Mouse (Mus musculus) cerebellum, postnatal 4 days (tissue): Measurements from ENCODE around the gene Ccdc42.

Experiments used
- DNase-seq, 2 experiments: peaks; one replicate each; pipeline ENCODE4 v3.0.0; 2022; ENCODE audit warnings: low spot score in 2 of 2, mixed read lengths in 1 of 2

Ccdc42 gene

DNA sequence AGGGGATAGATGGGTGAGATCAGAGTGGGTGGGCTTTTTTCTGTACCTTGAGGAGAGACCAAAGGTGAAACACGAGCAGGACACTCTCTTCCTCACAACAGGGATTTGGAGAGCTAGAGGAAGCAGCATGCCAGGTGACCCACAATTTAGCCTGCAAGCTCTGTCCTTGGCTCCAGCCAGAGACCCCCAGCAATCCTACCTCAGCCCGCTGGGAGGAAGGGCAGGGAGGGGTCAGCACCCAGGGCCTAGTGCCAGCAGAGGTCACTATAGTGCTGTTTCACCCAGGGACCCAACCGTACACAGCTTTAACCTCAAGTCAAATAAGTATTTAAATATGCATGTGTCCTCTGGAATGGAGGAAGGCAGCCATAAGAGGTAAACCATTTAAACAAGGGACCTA lies 931 bp upstream of the Ccdc42 start:
- no peak for DNase-seq

DNA sequence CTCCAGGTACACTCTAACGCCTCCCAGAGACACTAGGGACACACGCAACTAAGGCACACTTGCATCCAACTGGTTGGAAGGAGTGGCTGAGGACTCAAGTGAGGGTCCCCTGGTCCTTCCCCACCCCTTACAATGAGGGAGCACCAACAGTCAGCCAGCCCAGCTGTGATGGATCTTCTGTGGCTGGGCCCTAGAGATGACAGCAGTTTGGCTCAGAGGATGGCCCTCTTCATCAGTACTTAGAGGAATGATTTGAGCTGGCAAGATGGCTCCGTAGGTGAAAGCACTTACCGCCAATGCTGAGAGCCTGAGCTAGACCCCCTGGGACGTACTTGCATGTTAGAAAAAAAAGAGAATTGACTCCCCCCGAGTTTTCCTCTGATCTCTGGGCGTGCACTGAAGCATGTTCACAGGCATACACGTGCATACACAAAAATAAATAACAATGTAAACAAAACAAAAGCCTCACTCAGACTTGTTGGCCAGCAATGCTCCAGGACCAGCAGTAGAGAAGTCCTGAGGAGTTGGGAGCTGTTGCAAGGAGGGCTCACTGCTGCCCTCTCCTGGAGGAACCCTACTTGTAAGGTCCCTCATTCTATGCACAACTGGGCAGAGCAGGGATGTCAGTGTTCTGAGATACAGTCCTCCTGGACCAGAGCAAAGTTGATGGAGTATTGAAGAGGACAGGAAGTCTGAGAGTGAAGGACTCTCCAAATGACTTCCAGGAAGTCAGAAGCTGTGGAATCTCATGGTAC lies 2.4 kb downstream of the Ccdc42 start:
- peak; percentile 43 to 74 for DNase-seq

DNA sequence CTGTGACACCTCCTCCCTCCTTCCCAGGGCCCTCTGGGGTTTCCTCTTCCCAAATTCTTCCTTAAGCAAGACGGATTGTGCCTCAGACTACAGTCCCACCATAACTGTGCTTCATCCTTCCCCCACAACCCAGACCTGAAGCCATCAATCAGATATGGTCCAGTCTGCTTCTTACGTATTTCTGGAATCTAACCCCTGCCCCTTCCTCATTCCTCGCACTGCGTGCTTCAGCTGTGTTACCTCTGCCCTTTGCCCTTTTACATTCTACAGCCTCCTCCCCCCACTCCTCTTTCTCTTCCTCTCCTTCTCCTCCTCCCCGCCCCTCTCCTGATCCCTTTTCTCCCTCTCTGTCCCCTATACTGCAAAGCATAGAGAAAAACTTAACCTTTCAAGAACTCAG lies 4.9 kb downstream of the Ccdc42 start:
- no peak for DNase-seq

DNA sequence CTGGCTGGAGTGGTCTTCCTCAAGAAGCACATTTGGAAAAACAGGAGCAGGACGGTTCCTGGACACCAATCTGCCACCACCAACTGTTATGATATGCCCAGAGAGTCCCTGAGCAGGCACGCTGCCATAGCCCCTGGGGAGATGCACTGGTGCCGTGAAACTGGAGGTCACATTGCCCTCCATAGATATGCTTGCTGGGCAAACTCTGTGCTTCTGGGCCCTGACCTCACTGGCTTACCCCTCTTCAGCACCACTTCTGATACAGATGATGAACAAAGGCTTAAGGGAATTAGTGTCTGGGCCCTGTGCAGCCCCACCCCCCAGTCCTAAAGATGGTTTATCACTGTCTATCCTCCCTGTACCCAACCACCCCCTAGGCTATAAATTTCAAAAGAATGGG lies 6.4 kb downstream of the Ccdc42 start:
- DNase-seq = no peak

DNA sequence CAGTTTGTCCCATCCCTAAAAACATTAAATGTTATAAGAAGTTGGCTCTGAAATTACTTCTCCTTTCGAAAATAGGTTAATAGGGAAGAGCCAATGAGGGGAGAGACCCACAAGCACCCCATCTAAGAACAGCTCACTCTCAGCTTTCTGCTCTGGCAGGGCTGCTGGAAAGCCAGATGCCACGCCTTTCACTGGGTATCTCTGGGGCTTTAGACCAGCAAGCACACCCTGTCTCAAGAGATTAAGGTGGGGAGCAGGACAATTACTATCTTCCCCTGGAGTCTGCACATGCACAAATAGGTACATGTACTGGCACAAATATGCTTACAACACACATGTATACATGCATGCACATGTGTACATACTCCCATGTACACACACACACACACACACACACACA lies 11.1 kb downstream of the Ccdc42 start:
- DNase-seq = no peak

DNA sequence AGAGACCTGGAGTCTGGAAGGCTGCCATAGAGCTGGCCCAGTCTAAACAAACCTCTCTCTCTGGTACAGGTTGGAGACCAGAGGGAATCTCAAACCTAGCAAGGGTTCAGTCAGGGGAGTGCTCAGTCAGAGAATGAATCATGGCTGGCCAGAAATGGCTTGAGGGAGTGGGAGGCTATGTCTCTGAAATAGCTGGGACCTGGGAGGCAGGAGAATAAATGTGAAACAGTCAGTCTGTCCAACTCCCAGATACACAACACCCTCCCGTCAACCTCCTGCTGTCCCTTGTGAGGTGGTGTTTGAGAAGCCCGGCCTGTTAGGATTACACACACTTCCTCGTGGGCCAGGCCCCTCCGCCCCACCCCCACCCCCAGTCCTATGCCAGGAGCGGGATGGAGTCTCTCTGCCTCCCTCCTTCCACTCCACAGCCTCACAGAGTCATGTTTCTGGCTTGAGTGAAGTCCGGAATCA lies 13.8 kb downstream of the Ccdc42 start:
- DNase-seq = no peak

DNA sequence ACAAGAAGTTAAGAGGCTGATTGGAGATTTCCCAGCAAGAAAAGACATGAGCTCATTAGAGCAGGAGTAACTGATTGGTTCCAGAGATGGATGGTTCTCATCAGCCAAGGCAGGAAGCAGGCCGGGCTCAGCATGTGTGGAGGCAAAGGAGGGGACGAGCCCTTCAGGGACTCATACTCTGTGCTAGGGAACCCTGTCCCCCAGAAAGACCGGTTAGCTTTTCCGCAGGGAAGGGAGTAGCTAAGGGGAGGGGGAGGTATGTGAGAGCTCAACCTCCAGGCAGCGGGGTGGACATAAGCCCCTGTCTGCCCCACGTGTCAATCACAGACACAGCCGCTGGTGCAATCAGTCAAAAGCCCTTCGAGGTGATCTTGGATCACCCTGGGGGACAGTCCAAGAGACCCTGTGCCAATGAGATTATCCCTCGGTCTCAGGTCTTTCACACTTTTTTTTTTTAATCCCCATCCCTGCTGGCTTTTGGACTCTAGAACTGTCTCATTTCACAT lies 14.7 kb downstream of the Ccdc42 start:
- no peak for DNase-seq

DNA sequence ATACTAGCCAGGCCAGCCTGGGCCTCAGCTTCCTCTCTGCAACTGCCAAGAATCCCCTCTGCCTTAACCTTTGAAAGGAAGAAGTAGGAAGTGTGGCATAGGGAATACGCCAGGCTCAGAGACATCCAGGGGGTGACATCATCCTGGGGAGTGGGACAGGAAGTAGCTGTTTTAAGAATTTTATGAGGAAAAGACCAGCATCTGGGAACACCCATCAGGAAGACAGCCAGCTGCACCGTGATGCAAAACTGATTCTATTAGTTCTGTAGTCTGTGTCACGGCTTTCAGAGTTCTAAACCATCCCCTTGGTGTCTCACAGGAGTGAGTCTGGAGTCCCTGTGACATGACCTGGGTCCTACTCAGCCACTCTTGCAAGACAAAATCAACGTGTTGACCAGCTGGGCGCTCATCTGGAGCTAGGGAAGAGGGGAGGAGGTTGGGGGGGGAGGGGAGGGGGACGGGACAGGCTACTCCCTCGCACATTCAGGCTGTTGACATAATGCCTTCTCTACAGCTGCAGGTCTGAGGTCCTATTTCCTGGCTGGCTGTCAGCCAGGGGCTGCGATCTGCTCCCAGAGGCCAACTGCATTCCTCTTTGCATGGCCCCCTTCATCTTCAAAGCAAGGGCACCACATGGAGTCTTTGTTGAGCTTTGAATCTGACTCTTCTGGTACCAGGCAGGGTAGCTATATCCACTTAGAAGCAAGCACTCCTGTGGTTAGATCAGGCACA lies 15.5 kb downstream of the Ccdc42 start:
- DNase-seq = no peak

DNA sequence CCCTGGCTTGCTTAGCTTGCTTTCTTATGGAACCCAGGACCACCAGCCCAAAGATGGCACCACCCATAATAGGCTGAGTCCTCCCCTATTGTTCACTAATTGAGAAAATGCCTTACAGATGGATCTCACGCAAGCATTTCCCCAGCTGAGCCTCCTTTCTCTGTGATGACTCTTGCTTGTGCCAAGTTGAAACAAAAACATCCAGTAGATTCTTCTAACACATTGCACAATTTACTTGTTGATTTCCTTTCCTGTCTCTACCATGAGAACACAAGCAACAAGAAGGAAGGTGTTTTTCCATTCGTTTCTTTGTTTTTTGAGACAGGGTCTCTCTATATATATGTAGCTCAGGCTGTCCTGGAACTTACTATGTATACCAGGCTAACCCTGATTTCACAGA lies 20.2 kb downstream of the Ccdc42 start:
- no peak for DNase-seq

DNA sequence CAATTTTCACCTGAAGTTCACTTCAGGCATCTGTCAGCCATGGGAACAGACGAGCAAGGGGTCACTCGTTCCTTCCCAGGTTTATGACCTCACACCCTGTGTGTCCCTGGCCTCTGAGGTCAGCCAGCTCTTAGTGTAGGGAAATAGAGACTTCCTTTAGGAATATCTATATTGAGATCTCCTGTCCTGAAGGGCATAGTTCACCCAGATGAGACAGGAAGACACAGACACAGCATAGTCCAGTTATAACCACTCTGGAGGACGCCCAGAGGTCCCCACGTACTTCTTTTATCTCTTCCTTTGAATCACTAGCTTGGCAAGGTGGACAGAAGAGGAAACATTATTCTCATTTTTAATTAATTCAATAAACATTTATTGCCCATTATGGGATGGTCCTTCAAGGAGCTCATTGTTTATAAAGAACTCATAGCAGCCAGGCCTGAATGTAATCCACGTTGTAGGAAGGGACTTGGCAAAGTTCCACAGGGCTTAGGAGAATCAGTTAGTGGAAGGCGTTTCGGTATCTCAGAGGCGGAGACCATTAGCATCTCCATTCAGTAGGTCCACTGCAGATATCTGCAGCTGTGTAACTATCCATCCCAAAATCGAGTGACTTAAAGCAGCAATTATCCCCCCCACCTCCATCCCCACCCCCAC lies 23.2 kb downstream of the Ccdc42 start:
- no peak for DNase-seq

DNA sequence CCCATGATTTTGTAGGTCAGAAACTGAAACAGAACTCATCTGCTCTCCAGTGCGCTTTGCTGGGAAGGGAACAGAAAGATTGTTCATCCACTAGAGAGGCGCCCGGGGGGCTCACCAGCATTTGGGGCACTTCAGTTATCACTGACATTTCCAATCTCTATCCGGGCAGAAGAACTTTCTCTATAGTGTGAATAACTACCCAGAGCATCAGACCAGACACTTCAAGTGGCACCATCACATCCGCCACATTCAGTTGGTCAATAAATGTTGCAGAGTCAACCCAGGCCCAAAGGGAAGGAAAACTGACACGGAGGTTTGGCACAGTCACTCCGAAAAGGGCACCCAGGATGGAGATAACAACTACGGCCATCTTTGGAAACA lies 23.7 kb downstream of the Ccdc42 start:
- no peak for DNase-seq

DNA sequence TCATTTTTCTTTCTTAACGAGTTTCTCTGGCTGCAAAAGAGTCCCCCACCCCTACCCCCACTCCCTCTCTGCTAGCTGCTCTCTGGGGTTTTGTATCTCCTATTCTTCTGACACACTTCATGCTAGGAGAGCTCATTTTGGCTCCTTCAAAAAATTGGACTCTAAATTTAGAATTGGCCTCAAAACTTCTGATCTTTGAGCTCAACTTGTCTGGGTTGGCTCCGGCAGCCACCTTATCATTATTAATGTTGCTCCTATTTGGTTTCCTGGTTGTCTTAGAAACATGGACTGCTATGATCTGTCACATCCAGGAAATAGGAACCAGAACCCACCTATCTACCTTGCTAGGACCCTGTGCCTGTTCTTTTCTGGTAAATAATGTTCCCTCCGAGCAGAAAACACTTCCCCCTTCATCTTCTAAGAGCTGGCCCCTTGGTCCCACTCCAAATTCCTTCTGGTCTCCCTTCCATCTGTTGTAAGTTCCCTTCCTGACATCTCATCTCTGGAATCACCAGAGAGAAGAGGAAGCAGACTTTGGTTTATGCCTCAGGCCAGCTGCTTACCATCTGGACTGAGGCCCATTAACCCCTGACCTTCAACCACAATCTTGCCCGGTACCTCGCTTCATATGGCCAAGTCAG lies 26.4 kb downstream of the Ccdc42 start:
- no peak for DNase-seq

DNA sequence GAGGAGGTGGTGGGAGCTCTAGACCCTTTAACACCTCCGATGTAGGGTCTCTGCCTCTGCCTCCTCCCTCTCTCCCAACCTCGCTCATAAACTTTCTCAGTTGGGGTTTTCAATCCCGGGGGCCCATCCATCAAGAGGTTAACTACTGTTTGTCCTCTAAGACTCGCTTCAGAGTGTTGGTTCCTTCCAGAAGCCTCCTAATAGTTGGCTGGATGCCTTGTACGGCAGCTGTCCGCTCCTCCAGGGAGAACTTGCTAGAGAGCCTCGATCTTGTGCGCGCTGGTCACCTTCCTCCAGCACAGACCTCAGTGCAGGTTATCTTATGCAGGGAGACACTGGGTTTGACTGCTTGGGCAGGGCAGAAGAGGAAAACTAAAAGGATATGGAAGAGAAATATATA lies 35.9 kb downstream of the Ccdc42 start:
- DNase-seq = no peak

DNA sequence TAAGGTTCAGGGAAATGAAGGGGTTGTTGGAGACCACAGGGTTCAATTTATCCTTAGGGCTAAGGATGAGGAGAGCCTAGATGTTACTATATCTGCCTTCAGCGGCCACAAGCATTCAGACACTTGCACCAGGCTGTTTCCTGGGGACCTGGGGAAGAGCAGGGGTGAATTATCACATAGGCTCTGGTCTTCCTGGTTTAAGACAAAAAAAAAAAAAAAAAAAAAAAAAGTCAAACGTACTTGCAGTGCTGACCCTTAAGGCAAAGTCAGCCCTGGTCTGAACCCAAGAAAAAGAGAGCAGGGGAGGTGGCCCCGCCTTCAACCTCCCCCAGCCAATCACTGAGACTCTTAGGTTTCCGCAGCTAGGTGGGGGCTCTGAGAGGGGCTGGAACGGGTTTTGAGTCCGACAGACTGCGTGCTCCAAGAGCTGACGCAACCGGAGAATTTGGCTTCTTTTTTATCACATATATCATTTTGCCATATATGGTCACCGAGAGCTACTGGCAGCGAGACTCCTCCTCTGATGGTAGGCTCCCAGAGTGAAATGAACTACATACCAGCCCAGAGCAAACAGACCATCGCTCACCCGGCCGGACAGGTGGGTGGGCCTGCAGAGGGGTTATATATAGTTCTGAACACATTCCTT lies 36.5 kb downstream of the Ccdc42 start:
- DNase-seq = no peak

DNA sequence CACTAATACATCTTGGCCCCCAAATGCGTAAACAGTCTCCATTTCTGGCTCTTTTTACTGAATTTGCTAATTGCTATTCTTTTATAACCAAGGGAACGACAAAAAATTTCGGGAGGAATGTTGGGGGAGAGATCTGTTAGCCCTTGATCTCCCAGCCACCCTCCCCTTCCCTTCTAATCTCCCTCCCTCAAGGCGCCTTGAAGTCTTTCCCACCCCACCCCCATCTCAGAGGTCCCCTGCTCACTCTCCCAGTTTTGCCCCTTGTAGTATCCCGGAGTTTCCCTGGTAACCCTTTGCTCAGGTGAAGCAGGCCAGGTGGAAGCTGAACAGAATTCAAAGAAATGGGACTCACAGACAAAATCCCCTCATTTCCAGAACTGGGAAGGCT lies 37.0 kb downstream of the Ccdc42 start:
- no peak for DNase-seq

DNA sequence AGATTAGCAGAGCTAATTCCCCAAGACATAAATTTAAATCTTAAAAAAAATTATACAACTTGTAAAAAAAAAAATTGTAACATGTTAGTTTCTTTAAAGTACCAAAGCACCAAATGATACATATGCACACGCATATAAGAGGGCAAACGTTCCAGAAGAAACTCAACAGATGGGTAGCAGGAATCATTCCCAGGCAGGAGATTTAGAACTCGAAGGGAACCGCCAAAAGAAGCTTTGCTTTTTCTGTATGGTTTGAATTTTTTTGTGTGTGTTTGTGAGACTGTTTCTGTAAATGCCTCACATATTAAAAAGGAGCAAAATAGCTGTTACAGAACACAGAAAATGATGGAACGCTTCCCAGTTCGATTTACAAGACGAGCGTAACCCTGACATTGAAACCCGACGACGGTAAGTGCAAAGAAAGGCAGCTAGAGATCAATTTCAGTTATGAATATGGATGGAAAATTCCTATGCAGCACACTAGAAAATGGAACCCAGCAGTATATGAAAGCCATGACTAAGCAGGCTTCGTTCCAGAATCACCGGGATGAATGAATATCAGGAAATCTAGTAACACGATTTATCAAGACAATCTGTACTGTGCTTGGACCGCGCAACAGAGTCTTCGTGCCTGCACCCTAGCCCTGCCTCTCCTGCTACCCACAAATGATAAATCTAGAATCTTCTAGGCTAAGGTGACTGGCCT lies 44.9 kb downstream of the Ccdc42 start:
- no peak for DNase-seq

DNA sequence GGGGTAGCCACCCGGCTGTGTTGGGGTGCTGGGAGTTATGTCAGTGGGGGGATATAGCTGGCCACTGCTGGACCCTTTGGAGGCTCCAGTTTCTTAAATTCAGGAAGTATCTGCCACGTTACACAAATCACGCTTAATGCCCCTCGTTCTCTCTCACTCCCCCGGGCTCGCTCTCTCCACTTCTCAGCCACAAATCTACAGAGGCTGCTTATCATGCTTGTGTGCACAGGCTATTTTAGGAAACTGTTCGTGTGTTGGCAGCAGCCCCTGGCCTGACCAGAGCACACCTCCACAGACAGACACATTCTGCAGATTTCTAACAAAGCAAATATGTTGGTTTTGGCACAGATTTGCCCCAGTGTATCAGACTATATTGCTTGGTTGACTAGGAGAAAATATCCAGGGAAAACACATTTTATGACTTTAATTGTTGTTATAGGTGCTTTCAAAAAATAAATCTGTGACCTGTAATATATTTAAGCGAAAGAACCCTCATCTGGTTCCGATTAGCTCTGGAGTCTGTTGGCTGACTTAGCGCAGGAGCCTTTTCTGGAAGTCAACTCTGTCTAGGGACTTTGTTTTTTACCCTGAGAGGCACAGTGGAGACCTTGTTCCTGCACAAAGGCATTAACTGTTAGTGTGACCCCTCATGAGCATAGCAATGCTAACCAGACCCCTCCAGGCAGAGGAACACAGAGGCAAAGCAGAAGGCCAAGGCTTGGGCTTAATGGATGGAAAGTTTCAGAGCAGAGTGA lies 51.2 kb downstream of the Ccdc42 start:
- DNase-seq = no peak

DNA sequence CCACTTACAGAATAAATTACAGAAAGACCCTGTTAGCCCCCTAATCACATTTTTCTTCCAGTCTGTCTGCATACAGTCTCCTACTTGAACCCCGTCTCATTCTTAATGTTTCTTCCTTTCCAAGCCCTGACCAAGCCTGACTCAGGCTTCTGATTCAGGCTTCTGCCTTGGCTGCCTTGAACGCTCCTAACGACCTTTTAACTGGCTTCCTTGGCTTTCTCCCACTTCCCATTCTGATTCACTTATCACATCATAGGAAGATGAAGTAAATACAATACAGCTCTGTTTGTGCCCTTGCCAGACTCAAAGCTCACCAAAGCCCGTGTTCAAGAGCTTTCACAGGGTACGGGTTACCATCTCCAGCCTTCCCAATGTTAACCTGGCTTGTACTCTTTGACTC lies 54.5 kb downstream of the Ccdc42 start:
- no peak for DNase-seq

DNA sequence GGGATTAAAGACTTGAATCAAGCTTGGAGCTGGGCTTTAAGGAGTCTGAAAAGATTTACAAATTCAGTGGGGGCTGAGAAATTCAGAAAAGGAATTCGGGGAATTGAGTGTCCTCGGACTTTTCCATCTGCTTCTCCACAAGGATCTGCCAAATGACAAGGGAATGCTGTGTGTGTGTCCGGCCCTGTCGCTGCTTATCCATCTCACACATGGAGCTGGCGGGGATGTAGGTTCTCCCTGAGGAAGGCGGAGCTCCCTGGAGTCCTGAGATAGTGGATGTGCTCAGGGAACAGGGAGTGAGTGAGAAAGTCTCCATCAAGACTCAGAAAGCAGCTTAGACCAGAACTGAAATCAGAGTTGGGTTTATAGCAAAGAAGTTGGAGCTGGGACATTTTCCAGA lies 58.0 kb downstream of the Ccdc42 start:
- no peak for DNase-seq
